Mouse (Mus musculus) lung, postnatal 14 days (tissue): ENCODE measurements around the gene Rad17.
A peak's percentile ranks its signal among the peaks of the same experiment; 100 is the strongest.

Source experiments
- DNase-seq: peaks from one replicate; pipeline ENCODE4 v3.0.0; 2021

The Rad17 gene

GRCm38 (mm10) chr13:100650550-100651438 is at the start of gene Rad17, which contains the start of gene Ak6:
Gene Rad17, minus strand, starts transcription at chr13:100651051.
Gene Ak6, plus strand, starts transcription at chr13:100650979.
- peak; percentile 94 for DNase-seq

GRCm38 (mm10) chr13:100698866-100699265 is 48.0 kb upstream of the Rad17 start:
- DNase-seq, result no peak

DNA sequence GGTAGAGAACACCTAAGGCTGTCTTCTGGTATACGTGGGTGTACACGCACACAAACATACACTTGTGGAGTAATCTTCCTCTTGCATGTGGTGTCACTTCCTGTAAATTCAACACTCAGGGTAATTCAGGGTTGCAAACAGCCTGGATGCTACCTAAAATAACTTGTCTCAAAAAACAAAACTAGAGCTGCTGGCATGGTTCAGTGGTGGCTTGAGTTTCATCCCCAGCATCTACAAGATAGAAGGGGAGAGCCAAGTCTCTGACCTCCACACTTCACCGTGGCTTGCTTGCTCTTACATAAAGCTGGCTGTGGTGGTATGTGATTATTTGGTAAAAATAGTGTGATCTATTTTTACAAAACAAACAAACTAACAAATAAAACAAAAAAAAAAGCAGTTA is 46.7 kb upstream of the Rad17 start:
- DNase-seq, result no peak

DNA sequence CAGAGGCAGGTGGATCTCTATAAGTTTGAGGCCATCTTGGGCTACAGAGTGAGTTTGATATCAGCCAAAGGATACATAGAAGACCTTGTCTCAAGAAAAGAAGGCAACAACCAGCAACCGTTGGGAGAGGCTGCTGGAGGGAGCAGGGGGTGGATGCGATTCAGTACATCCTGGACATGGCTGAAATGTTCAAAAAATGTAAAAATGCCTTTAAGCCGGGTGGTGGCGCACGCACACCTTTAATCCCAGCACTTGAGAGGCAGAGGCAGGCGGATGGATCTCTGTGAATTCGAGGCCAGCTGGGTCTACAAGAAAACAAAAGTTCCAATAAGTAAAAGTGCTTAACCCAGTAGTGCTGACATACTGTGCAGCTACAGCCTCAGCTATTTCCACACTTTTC is 36.7 kb upstream of the Rad17 start:
- DNase-seq, result no peak

DNA sequence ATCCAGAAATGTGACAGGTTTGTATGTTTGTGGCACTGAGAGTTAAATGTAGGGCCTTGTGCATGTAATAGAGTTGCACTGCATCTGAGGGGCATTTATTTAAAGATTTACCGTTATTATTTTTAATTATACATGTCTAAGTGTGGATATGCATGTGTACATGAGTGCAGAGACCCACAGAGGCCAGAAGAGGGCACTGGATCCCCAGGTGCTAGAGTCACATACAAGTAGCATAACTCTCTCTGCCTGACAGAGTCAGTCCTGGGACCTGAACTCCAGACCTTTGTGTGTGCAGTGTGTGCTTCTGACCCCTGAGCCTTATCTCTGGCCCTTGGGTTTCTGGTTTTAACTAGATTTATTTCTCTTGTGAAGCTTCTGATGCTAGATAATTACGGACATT is 33.5 kb upstream of the Rad17 start:
- no peak for DNase-seq

- DNase-seq, result no peak
These were observed 32.0 kb upstream of the Rad17 start for GRCm38 (mm10) chr13:100682837-100683236.

DNA sequence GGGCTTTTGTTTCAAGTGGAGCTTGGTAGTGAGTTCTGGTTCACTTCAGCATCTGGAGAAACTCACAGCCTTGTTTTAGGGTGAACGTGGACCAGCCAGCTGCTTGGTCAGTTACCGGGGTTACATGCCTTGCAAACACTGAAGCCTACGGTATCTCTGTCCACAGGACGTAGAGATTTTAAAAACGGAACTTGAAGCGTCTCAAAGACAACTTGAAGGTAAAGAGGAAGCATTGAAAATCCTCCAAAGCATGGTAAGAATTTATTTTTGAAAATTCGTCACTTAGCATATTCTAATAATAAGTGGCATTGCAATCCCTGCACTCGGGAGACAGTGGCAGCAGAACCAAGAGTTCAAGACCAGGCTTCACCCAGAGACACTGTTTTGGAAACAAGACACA is 30.8 kb upstream of the Rad17 start:
- DNase-seq, result no peak

DNA sequence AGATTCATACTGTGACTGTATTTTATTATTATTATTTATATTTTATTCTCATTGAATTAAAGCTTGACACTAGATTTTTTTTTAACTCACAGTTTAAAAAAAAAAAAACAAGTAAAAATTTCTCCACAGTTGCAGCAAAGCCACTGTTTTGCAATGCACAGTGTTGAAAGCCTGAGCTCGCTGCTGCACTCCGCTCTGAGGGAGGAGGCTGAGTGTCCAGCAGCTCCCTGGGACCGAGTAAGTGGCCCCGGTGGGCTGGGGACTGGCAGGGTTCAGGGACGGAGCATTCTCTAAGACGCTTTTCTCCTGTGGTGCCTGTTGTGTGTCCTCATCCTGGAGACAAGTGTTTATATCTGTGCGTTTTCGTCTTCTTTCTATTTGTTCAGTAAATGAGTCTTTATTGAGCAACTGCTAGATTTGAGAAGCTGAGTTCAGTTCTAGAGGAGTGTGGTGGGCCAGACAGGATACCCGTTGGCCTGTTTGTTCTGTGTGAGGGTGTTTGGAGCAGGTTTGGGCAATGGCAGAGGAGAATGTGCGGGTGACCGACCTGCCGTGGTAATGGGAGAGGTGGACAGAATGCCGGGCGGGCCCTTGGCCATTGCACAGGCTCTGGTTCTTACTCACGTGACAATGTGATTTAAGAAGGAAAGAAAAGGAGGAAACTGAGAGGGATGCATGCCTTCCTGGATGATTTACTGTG is 25.2 kb upstream of the Rad17 start:
- DNase-seq, result no peak

DNA sequence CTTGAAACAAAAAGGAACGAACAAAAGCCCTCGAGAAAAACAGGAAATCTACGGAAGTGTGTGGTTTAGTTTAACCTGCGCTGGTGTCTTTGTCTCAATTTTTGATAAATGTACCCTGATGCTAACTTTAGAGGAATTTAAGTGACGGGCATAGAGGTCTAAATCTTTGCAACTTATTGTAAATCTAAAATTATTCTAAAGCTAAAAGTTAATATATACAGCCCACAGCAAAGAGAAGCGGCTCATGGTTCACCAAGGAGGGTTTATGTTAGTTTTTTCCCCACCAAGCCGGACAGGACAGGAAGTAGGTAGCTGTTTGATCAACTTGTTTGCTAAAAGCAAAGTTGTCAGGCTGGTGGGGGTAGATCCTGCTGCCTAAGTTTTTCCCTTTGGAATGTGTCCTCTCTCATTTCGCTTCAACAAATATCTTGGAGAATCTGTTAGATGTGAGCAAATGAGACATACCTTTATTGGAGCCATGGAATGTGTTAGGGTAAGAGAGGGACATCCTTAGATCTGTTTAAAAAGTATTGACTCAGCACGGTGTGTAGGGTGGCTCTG is 19.4 kb upstream of the Rad17 start:
- DNase-seq, result no peak

DNA sequence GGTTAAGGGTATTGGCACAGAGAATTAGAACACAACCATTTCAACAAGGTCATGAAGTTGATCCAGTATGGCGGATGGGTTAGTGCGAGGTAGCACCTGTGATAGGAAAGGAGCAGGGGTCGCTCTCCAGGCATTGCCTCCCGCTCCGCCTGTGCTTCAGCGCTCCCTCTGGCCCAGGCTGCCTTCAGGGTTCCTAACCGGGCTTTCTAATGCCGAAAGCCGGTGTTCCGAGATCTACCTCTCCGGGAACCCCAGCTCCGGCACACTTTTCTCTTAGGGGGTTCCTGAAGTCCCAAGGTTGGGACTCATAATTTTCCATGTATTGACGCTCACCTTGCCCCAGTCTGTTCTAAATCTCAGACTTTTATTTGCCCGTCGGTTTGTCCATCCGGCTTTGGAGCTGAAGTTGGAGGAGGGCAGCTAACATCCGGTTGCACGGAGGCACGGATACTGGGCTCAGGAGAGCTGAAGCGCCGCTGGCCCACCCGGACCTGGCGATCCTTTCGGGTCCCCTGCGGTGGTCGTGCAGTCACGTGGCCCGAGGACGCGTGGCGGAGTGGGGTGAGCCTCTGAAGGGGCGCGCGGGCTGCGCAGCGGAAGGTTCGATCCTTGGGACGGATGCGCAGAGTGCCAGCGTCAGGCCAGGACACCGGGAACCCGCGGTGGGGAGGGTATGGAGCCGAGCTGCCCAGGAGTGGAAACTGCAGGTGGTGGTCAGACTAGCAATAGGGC is 18.6 kb upstream of the Rad17 start, which contains the start of gene Ccdc125:
TSS of gene Ccdc125 (plus strand) at position 427 of the 732 bp plus-strand sequence.
- peak; percentile 37 for DNase-seq

- peak; percentile 71 for DNase-seq
These were observed 9.1 kb upstream of the Rad17 start for GRCm38 (mm10) chr13:100659864-100660456.

DNA sequence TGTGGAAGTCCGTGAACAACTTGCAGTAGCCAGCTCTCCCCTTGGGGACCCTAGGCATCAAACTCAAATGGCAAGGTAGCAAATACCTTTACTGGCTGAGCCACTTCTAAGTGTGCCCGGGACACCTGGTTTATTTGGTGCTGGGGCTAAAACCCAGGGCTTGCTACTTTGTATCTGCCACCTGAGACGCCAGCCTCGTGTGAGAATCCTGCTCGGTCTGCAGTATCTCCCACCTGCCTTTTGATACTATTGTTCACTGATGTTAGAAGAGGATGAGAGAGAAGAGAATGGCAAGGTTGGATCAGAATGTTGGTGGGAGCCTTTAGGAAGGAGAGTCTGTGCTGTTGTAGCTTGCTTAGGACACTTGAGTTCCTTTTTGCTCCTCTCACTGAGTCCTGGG is 7.2 kb upstream of the Rad17 start:
- no peak for DNase-seq

DNA sequence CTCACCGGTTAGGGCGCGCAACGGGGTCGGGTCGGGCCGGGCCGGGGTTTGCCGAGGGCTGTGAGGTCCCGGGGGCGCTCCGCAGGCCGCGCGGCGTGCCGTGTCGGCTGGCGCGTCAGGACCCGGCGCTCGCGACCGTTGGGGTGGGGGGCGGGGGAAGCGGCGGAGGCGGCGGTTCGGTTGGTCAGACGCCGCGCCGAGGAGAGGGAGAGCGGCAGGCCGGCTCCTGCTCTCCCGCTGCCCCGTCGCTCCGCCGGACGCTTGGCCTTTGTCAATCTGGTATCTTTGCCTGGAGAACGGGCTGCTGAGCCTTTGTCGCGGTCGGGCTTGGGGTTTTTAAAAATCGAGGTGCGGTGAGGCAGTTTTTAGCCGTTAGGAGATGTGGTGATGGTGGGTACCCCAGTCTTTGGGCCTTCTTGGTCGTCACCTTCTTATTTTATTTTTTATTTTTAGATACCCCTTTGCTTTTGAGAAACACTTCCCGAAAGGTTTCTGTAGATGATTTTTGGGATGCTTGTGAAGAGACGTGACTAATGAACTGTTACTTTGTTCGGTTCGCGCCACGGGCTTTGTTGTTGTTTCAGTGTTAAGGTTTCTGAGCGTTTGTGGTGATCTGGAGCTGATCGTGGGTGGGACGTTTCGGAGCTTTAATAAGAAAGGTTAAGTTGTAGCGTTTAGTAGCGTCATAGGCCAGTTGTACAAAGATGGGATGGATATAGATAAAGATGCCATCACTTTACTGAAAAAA is 762 bp upstream of the Rad17 start, which contains the start of gene Taf9:
TSS of gene Taf9 (plus strand) at position 141 of the 748 bp plus-strand sequence.
- DNase-seq, result no peak

GRCm38 (mm10) chr13:100648223-100648622 is 2.6 kb downstream of the Rad17 start:
- DNase-seq, result no peak

DNA sequence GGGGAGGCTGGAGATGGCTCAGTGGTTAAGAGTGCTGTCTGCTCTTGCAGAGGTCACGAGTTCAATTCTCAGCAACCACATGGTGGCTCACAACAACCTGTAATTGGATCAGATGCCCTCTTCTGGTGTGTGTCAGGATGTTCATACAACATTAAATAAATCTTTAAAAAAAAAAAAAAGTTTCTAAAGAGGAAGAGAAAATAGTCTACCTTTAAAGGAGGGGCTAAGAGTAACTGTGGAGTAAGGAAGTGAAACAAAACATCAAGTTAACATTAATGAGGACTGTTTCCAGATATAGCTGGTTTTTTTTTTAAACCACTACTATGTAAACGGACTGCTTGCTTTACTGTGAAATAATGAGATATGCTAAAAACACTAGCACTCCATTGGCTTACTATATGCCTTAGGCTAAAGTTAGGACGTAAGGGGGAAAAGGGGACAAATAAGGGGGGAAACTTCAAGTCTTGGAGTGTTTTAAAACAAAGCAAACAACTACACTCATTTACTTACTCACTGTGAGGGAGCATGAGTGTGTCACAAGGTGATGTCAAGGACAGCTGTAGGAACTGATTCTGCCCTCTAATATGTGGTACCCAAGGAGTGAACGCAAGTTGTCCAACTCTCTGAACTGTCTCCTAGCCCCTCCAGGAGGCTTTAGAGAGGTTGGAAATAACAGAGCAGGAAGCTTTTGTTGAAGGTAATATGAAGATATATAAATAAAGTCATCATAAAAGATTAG is 8.2 kb downstream of the Rad17 start:
- DNase-seq, result no peak

DNA sequence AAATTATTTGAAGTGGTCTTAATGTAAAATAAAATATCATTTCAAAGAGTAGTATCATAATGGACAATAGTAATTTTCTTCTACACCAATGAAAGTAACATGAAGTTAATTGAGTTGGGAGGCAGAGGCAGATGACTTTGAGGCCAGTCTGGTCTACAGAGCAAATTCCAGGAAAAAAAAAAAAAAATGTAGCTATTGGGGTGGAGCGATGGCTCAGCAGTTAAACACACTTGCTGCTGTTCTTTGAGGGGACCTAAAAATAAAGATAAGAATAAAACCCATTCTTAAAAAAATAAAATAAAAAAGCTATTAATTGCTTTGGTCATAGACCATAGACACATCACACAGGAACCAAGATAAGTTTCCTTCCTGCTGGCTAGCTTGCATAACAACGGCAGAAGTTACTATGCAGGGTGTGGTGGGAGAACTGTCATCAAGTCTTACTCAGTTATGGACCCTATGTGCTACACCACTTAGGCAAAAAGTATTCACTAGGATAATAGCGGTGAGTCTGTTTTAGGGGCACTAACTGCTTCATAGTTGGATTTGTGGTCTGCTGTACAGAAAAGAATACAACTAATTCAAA is 16.7 kb downstream of the Rad17 start:
- DNase-seq, result no peak

DNA sequence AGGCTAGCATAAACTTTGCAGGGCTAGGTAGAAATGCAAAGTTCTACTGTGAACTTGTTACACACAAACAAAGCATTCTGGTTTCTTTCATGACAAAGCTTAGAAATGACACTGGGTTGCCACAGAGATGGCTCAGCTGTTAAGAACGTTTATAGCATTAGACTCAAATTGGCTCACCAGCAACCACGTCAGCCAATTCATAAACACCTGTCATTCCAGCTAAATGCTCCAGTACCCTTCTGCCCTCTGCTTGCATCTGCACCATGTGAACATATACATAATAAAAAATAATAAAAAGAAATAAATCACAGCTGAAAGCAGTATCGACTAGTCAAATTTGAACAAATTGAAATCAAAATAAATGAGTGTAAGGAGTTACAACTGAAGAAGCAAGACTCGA is 28.6 kb downstream of the Rad17 start:
- DNase-seq, result no peak

DNA sequence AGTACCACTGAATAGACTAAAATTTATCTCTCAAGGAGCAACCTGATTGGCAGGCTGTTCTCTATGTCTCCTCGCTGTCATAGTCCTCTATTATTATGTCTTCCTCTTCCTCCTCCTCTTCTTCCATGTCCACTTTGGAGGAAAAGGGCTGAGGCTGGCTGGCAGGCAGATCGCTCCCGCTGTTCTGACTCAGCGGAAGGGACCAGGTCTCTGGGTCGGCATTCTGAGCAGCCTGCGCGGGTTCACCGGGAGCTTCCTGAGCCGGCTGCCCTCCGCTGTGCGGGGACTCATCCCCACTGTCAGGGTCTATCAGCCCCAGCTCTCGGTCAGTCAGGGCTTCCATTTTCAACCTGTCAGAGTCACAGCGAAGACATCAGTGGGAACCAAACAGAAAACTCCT is 33.3 kb downstream of the Rad17 start:
- DNase-seq, result no peak

DNA sequence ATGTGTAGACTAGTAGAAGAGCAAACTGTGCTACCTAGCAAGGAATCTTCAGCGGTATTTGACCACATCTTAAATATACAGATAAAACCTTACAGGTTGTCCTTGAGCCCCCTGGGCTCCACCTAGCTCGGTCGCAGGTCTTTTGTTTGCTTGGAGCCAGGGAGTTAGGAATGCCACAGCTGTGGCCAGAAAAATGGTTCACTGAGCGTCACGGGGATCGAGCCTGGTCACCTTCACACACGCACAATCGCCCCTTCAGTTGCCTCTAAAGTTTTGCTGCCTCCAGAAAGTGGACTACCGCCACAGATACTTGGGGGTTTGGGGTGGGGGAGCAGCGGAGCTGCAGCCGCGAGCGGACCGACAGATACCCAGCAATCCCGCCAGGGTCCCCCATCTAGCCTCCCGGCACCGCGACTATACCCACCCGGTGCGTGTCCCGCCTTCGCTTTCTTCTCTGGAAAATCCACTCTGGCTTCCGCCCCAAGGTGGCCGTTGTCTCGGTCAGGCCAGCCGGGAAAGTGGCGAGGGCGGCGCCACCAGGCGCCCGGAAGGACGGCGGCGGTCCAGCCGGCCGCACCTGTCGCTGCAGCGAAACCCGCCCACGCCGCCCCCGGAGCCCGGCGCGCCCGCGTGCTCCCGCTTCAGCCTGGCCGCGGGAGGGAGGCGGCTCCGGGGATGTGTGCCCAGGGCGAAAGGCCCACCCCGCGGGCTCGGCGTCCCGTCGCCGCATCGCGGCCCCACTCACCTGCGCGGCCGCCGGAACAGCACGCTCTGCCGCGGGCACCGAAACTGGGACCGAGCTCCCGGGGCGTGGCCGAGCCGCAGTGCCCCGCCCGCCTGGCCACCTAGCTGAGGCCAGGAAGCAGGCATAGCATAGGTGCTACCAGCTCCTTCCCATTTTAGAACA is 34.4 kb downstream of the Rad17 start, which contains the start of gene Marveld2:
TSS of gene Marveld2 (minus strand) at position 791 of the 907 bp plus-strand sequence.
- peak; percentile 63 for DNase-seq
